Mouse (Mus musculus) layer of hippocampus, postnatal 14 days (tissue): ENCODE results near the gene Ano6. TPM values are rescaled to one million over a fixed set of nuclear protein-coding genes. Genes with fewer than 3 reads are reported as not detected.

Source experiments
- DNase-seq, 2 experiments: peaks; one replicate each; pipeline ENCODE4 v3.0.0; 2021 to 2022; ENCODE audit warnings: low spot score in 2 of 2, mixed read lengths in 1 of 2
- total RNA-seq, 2 experiments: library from RNA; stranded (reverse); gene quantifications; 2 replicates each; pipeline ENCODE4 v1.2.3; 2021

Ano6 gene
- total RNA-seq, 2 experiments from 2014 or later, result 22.5 to 29.5 TPM

- no peak for DNase-seq
These were observed 94.3 kb downstream of the Ano6 start for GRCm38 (mm10) chr15:95884658-95885620.

GRCm38 (mm10) chr15:95885953-95886820 lies 95.5 kb downstream of the Ano6 start:
- DNase-seq, result no peak

- DNase-seq, result peak in 1 of 2 experiments; percentile 26
These were observed 96.7 kb downstream of the Ano6 start for GRCm38 (mm10) chr15:95887365-95887764.

- no peak for DNase-seq
These were observed 97.9 kb downstream of the Ano6 start for GRCm38 (mm10) chr15:95888556-95888955.

GRCm38 (mm10) chr15:95890368-95890767 lies 99.7 kb downstream of the Ano6 start:
- no peak for DNase-seq

- DNase-seq, result no peak
These were observed 101.5 kb downstream of the Ano6 start for GRCm38 (mm10) chr15:95892171-95892570.

- DNase-seq, result no peak
These were observed 102.3 kb downstream of the Ano6 start for GRCm38 (mm10) chr15:95892929-95893328.

- DNase-seq, result no peak
These were observed 105.1 kb downstream of the Ano6 start for GRCm38 (mm10) chr15:95895699-95896098.

GRCm38 (mm10) chr15:95897653-95898052 lies 107.0 kb downstream of the Ano6 start:
- no peak for DNase-seq

GRCm38 (mm10) chr15:95898438-95898837 lies 107.8 kb downstream of the Ano6 start:
- DNase-seq, result no peak

- DNase-seq, result no peak
These were observed 111.8 kb downstream of the Ano6 start for GRCm38 (mm10) chr15:95902396-95902795.

- DNase-seq, result no peak
These were observed 113.6 kb downstream of the Ano6 start for GRCm38 (mm10) chr15:95904247-95904646.

GRCm38 (mm10) chr15:95906017-95906749 lies 115.5 kb downstream of the Ano6 start:
- peak in 1 of 2 experiments; percentile 36 for DNase-seq

- DNase-seq, result no peak
These were observed 116.2 kb downstream of the Ano6 start for GRCm38 (mm10) chr15:95906891-95907290.

GRCm38 (mm10) chr15:95907337-95907736 lies 116.7 kb downstream of the Ano6 start:
- peak; percentile 34 to 78 for DNase-seq

GRCm38 (mm10) chr15:95907909-95908308 lies 117.3 kb downstream of the Ano6 start:
- DNase-seq, result no peak

- no peak for DNase-seq
These were observed 119.6 kb downstream of the Ano6 start for GRCm38 (mm10) chr15:95910099-95910780.

GRCm38 (mm10) chr15:95914963-95915362 lies 124.3 kb downstream of the Ano6 start:
- no peak for DNase-seq

GRCm38 (mm10) chr15:95915477-95915876 lies 124.8 kb downstream of the Ano6 start:
- no peak for DNase-seq

GRCm38 (mm10) chr15:95917330-95917729 lies 126.7 kb downstream of the Ano6 start:
- DNase-seq, result no peak
